8 mouse cellular contexts compared by ENCODE assay signal in genomic region chr10:82622235-82622634, GRCm38 (mm10). TPM values are rescaled to one million over a fixed set of nuclear protein-coding genes. Genes with fewer than 3 reads are reported as not detected.
DNase-seq lines count a peak whose midpoint lies in the region; ATAC-seq and TF ChIP-seq lines count a peak whose summit lies in the region.

No protein-coding gene starts in this region.

- peak overlapping the region; percentile 89 for H3K4me3 ChIP-seq in kidney, embryonic 15.5 days (replicated peaks)
- H3K4me3 ChIP-seq in hindbrain, embryonic 15.5 days = peak overlapping the region; percentile 90
- H3K4me3 ChIP-seq in midbrain, postnatal 0 days (ENCODE audit: low read depth, low read length) = peak overlapping the region; percentile 61

- H3K27ac ChIP-seq in kidney, embryonic 15.5 days = no peak overlapping the region
- H3K27ac ChIP-seq in hindbrain, embryonic 15.5 days (replicated peaks) = peak overlapping the region; percentile 90; the same call in 1 of the 2 replicates
- no peak overlapping the region for H3K27ac ChIP-seq in midbrain, postnatal 0 days (ENCODE audit: low read depth, low read length)

- ATAC-seq in kidney, embryonic 15.5 days (replicated peaks; ENCODE audit: low FRiP score) = no peak
- ATAC-seq in hindbrain, embryonic 15.5 days (ENCODE audit: low FRiP score, low read depth) = no peak
- no peak for ATAC-seq in midbrain, postnatal 0 days (ENCODE audit: low FRiP score)

- H3K4me1 ChIP-seq in kidney, embryonic 15.5 days = peaks cover 5% of the 10 kb centered on the region; the same call in 1 of the 2 replicates
- H3K4me1 ChIP-seq in hindbrain, embryonic 15.5 days (replicated peaks) = peaks cover 6% of the 10 kb centered on the region
- no peaks in the 10 kb centered on the region for H3K4me1 ChIP-seq in midbrain, postnatal 0 days (ENCODE audit: insufficient read depth, low read length)

- no peaks in the 10 kb centered on the region for H3K9me3 ChIP-seq in kidney, embryonic 15.5 days (replicated peaks)
- no peaks in the 10 kb centered on the region for H3K9me3 ChIP-seq in hindbrain, embryonic 15.5 days
- no peaks in the 10 kb centered on the region for H3K9me3 ChIP-seq in midbrain, postnatal 0 days (ENCODE audit: low read length)

- H3K9ac ChIP-seq in kidney, embryonic 15.5 days = peak overlapping the region; percentile 88
- H3K9ac ChIP-seq in hindbrain, embryonic 15.5 days = peak overlapping the region; percentile 91
- peak overlapping the region; percentile 74; the same call in 1 of the 2 replicates for H3K9ac ChIP-seq in midbrain, postnatal 0 days (replicated peaks; ENCODE audit: low read length, poor library complexity, severe bottlenecking)

- peak overlapping the region; percentile 65 for H3K4me2 ChIP-seq in kidney, embryonic 15.5 days
- peak overlapping the region; percentile 68 for H3K4me2 ChIP-seq in hindbrain, embryonic 15.5 days
- peak overlapping the region; percentile 67 for H3K4me2 ChIP-seq in midbrain, postnatal 0 days (ENCODE audit: low read depth, low read length, poor library complexity, severe bottlenecking)

- peaks cover 11% of the 10 kb centered on the region for H3K36me3 ChIP-seq in kidney, embryonic 15.5 days
- 0 out of 2 replicates have a peak, but pooled peaks cover 9% of the 10 kb centered on the region for H3K36me3 ChIP-seq in hindbrain, embryonic 15.5 days
- H3K36me3 ChIP-seq in midbrain, postnatal 0 days (ENCODE audit: insufficient read depth, low read length) = no peaks in the 10 kb centered on the region

- 27% methylated on average over 9 of the region's 9 CpGs for WGBS in kidney, embryonic 15.5 days
- WGBS in hindbrain, embryonic 15.5 days = 28% methylated on average over 9 of the region's 9 CpGs
- WGBS in midbrain, postnatal 0 days = 29% methylated on average over 9 of the region's 9 CpGs

- no peak for DNase-seq in kidney, adult 9 months
- DNase-seq in MN1 (ENCODE audit: low spot score) = peak; percentile 23
- DNase-seq in midbrain, postnatal 0 days (ENCODE audit: low spot score) = no peak
- no peak for DNase-seq in Muller cell, postnatal 12 days (ENCODE audit: inconsistent ontology term)
- DNase-seq in layer of hippocampus, postnatal 25 days (ENCODE audit: extremely low spot score in 1 of 2, low spot score in 1 of 2) = no peak
- no peak for DNase-seq in layer of hippocampus, adult 8-10 months (ENCODE audit: low spot score in 2 of 2)

- TF ChIP-seq CTCF in midbrain, postnatal 0 days (IDR thresholded peaks at IDR 0.05) = no peak

- H3K27me3 ChIP-seq in kidney, embryonic 15.5 days = no peaks in the 10 kb centered on the region
- H3K27me3 ChIP-seq in hindbrain, embryonic 15.5 days = no peaks in the 10 kb centered on the region
- H3K27me3 ChIP-seq in midbrain, postnatal 0 days (ENCODE audit: insufficient read depth, low read length) = no peaks in the 10 kb centered on the region

RNA-seq across cellular contexts. Expression of gene 1190007I07Rik, which starts 0.8 kb away (rescaled TPM):
- polyA plus RNA-seq in kidney, embryonic 15.5 days (2015; fragmentation: Nextera tagmentation; extraction: Ambion mirVana) = 49.7 and 51.3 TPM in 2 replicates
- 32.6 and 36.5 TPM in 2 replicates for polyA plus RNA-seq in hindbrain, embryonic 15.5 days (2015; fragmentation: Nextera tagmentation; extraction: Ambion mirVana)
- 21.5 and 27.1 TPM in 2 replicates for total RNA-seq in midbrain, postnatal 0 days (2014; rRNA removed)
- 34.3 and 37.9 TPM in 2 replicates for polyA plus RNA-seq in midbrain, postnatal 0 days (2015; fragmentation: Nextera tagmentation; extraction: Ambion mirVana)
- 10 to 100 TPM; 21.3 to 24.3 TPM for total RNA-seq in layer of hippocampus, postnatal 25 days (2021)
- 10 to 100 TPM; 19.7 to 22.4 (median 19.7) TPM for total RNA-seq in layer of hippocampus, adult 8-10 months (2022)

RNA-seq across cellular contexts. Expression of gene Tdg, which starts 7.4 kb away (rescaled TPM):
- 153 and 154 TPM in 2 replicates for polyA plus RNA-seq in kidney, embryonic 15.5 days (2015; fragmentation: Nextera tagmentation; extraction: Ambion mirVana)
- polyA plus RNA-seq in hindbrain, embryonic 15.5 days (2015; fragmentation: Nextera tagmentation; extraction: Ambion mirVana) = 146 and 153 TPM in 2 replicates
- total RNA-seq in midbrain, postnatal 0 days (2014; rRNA removed) = 60.9 and 74.4 TPM in 2 replicates
- polyA plus RNA-seq in midbrain, postnatal 0 days (2015; fragmentation: Nextera tagmentation; extraction: Ambion mirVana) = 119 and 121 TPM in 2 replicates
- 10 to 100 TPM; 50.0 to 57.4 TPM for total RNA-seq in layer of hippocampus, postnatal 25 days (2021)
- 10 to 100 TPM; 35.5 to 42.7 (median 36.9) TPM for total RNA-seq in layer of hippocampus, adult 8-10 months (2022)
